Mouse (Mus musculus): ENCODE results near the gene Rcbtb2.

Rcbtb2 gene

GRCm38 (mm10) chr14:73122923-73123278 is at the start of gene Rcbtb2:
Gene Rcbtb2, plus strand, starts transcription at chr14:73123037.
- in situ Hi-C loops (cut with MboI; ENCODE audit: low pct_unique_long_range_greater_than_20kb in 1 of 2, low sequenced_read_pairs in 2 of 2, unreplicated experiment in 1 of 2): no loop called here

- in situ Hi-C loops (cut with MboI; ENCODE audit: low pct_unique_long_range_greater_than_20kb in 1 of 2, low sequenced_read_pairs in 2 of 2, unreplicated experiment in 1 of 2): no loop called here
Measured at GRCm38 (mm10) chr14:73083563-73083962, 39.3 kb upstream of the Rcbtb2 start.

GRCm38 (mm10) chr14:73086425-73086824 is 36.4 kb upstream of the Rcbtb2 start:
- in situ Hi-C loops (cut with MboI; ENCODE audit: low pct_unique_long_range_greater_than_20kb in 1 of 2, low sequenced_read_pairs in 2 of 2, unreplicated experiment in 1 of 2): no loop called here

GRCm38 (mm10) chr14:73087247-73087646 is 35.6 kb upstream of the Rcbtb2 start:
- in situ Hi-C loops (cut with MboI; ENCODE audit: low pct_unique_long_range_greater_than_20kb in 1 of 2, low sequenced_read_pairs in 2 of 2, unreplicated experiment in 1 of 2): no loop called here

GRCm38 (mm10) chr14:73087746-73088145 is 35.1 kb upstream of the Rcbtb2 start:
- in situ Hi-C loops (cut with MboI; ENCODE audit: low pct_unique_long_range_greater_than_20kb in 1 of 2, low sequenced_read_pairs in 2 of 2, unreplicated experiment in 1 of 2): no loop called here

- in situ Hi-C loops (cut with MboI; ENCODE audit: low pct_unique_long_range_greater_than_20kb in 1 of 2, low sequenced_read_pairs in 2 of 2, unreplicated experiment in 1 of 2): no loop called here
Measured at GRCm38 (mm10) chr14:73088224-73088623, 34.6 kb upstream of the Rcbtb2 start.

GRCm38 (mm10) chr14:73092871-73093270 is 30.0 kb upstream of the Rcbtb2 start:
- in situ Hi-C loops (cut with MboI; ENCODE audit: low pct_unique_long_range_greater_than_20kb in 1 of 2, low sequenced_read_pairs in 2 of 2, unreplicated experiment in 1 of 2): no loop called here

- in situ Hi-C loops (cut with MboI; ENCODE audit: low pct_unique_long_range_greater_than_20kb in 1 of 2, low sequenced_read_pairs in 2 of 2, unreplicated experiment in 1 of 2): no loop called here
Measured at GRCm38 (mm10) chr14:73094802-73095550, 27.9 kb upstream of the Rcbtb2 start.

GRCm38 (mm10) chr14:73098677-73099387 is 24.0 kb upstream of the Rcbtb2 start:
- in situ Hi-C loops (cut with MboI; ENCODE audit: low pct_unique_long_range_greater_than_20kb in 1 of 2, low sequenced_read_pairs in 2 of 2, unreplicated experiment in 1 of 2): no loop called here

GRCm38 (mm10) chr14:73102270-73102865 is 20.5 kb upstream of the Rcbtb2 start:
- in situ Hi-C loops (cut with MboI; ENCODE audit: low pct_unique_long_range_greater_than_20kb in 1 of 2, low sequenced_read_pairs in 2 of 2, unreplicated experiment in 1 of 2): loop anchor here (10.0 kb wide), 2 partner anchors 162 to 202 kb away; no protein-coding TSS in a partner anchor

- in situ Hi-C loops (cut with MboI; ENCODE audit: low pct_unique_long_range_greater_than_20kb in 1 of 2, low sequenced_read_pairs in 2 of 2, unreplicated experiment in 1 of 2): loop anchor here (10.0 kb wide), 2 partner anchors 162 to 202 kb away; no protein-coding TSS in a partner anchor
Measured at GRCm38 (mm10) chr14:73102986-73103385, 19.9 kb upstream of the Rcbtb2 start.

GRCm38 (mm10) chr14:73104913-73105312 is 17.9 kb upstream of the Rcbtb2 start:
- in situ Hi-C loops (cut with MboI; ENCODE audit: low pct_unique_long_range_greater_than_20kb in 1 of 2, low sequenced_read_pairs in 2 of 2, unreplicated experiment in 1 of 2): loop anchor here (10.0 kb wide), 2 partner anchors 160 to 200 kb away; no protein-coding TSS in a partner anchor

- in situ Hi-C loops (cut with MboI; ENCODE audit: low pct_unique_long_range_greater_than_20kb in 1 of 2, low sequenced_read_pairs in 2 of 2, unreplicated experiment in 1 of 2): loop anchor here (10.0 kb wide), 2 partner anchors 159 to 199 kb away; no protein-coding TSS in a partner anchor
Measured at GRCm38 (mm10) chr14:73105407-73106185, 17.2 kb upstream of the Rcbtb2 start.

- in situ Hi-C loops (cut with MboI; ENCODE audit: low pct_unique_long_range_greater_than_20kb in 1 of 2, low sequenced_read_pairs in 2 of 2, unreplicated experiment in 1 of 2): loop anchor here (10.0 kb wide), 2 partner anchors 159 to 199 kb away; no protein-coding TSS in a partner anchor
Measured at GRCm38 (mm10) chr14:73106234-73106711, 16.6 kb upstream of the Rcbtb2 start.

GRCm38 (mm10) chr14:73106957-73107356 is 15.9 kb upstream of the Rcbtb2 start:
- in situ Hi-C loops (cut with MboI; ENCODE audit: low pct_unique_long_range_greater_than_20kb in 1 of 2, low sequenced_read_pairs in 2 of 2, unreplicated experiment in 1 of 2): loop anchor here (10.0 kb wide), 2 partner anchors 158 to 198 kb away; no protein-coding TSS in a partner anchor

- in situ Hi-C loops (cut with MboI; ENCODE audit: low pct_unique_long_range_greater_than_20kb in 1 of 2, low sequenced_read_pairs in 2 of 2, unreplicated experiment in 1 of 2): loop anchor here (10.0 kb wide), 2 partner anchors 157 to 197 kb away; no protein-coding TSS in a partner anchor
Measured at GRCm38 (mm10) chr14:73107371-73107770, 15.5 kb upstream of the Rcbtb2 start.

GRCm38 (mm10) chr14:73107952-73108351 is 14.9 kb upstream of the Rcbtb2 start:
- in situ Hi-C loops (cut with MboI; ENCODE audit: low pct_unique_long_range_greater_than_20kb in 1 of 2, low sequenced_read_pairs in 2 of 2, unreplicated experiment in 1 of 2): loop anchor here (10.0 kb wide), 2 partner anchors 157 to 197 kb away; no protein-coding TSS in a partner anchor

- in situ Hi-C loops (cut with MboI; ENCODE audit: low pct_unique_long_range_greater_than_20kb in 1 of 2, low sequenced_read_pairs in 2 of 2, unreplicated experiment in 1 of 2): no loop called here
Measured at GRCm38 (mm10) chr14:73110682-73111081, 12.2 kb upstream of the Rcbtb2 start.

All from mouse embryonic stem cell (cell line).